Mouse (Mus musculus) E14TG2a.4 (cell line): ENCODE data around the gene Yjefn3.

Experiments used
- CTCF ChIP-seq: conservative IDR thresholded peaks from 2 replicates; pipeline ENCODE4 v1.5.1; 2014; ENCODE audit warnings: low read length
- NANOG ChIP-seq: IDR thresholded peaks from 2 replicates; pipeline ENCODE4 v1.6.1; 2014; ENCODE audit warnings: borderline replicate concordance, low read length, mixed read lengths

- TF ChIP-seq CTCF = no peak
- TF ChIP-seq NANOG = no peak
These were observed 25.5 kb downstream of the Yjefn3 start for GRCm38 (mm10) chr8:69876967-69877366.
